22 mouse cellular contexts compared by ENCODE assay signal in genomic region chr3:52794218-52794617, GRCm38 (mm10).
A peak's percentile ranks its signal among the peaks of the same experiment; 100 is the strongest.
DNase-seq lines count a peak whose midpoint lies in the region; ATAC-seq and TF ChIP-seq lines count a peak whose summit lies in the region.
"Had no signal": no experiment of that assay in that cellular context is flagged by ENCODE, and none has a peak within 500 bp of the region (broad histone marks: within the 10 kb centered on the region; RNA-seq: fewer than 3 reads in every experiment).

No protein-coding gene starts in this region.

- H3K4me2 ChIP-seq in embryonic facial prominence, embryonic 14.5 days (ENCODE audit: low read depth, low read length): no peak overlapping the region
- H3K4me2 ChIP-seq in myocyte (ENCODE audit: low read depth): no peak overlapping the region

- H3K27ac ChIP-seq in embryonic facial prominence, embryonic 14.5 days (replicated peaks; ENCODE audit: low read depth, low read length): no peak overlapping the region
- H3K27ac ChIP-seq in embryonic facial prominence, embryonic 10.5 days (replicated peaks): no peak overlapping the region
- H3K27ac ChIP-seq in heart, embryonic 10.5 days: no peak overlapping the region

- H3ac ChIP-seq in myocyte (ENCODE audit: control insufficient read depth, insufficient read length): no peak overlapping the region

- H3K4me1 ChIP-seq in embryonic facial prominence, embryonic 14.5 days (ENCODE audit: control insufficient read depth, insufficient read depth, low read length): no peaks in the 10 kb centered on the region
- H3K4me1 ChIP-seq in embryonic facial prominence, embryonic 10.5 days: no peaks in the 10 kb centered on the region
- H3K4me1 ChIP-seq in heart, embryonic 10.5 days: no peaks in the 10 kb centered on the region

- H3K36me3 ChIP-seq in embryonic facial prominence, embryonic 14.5 days (ENCODE audit: control insufficient read depth, insufficient read depth, low read length): no peaks in the 10 kb centered on the region
- no peaks in the 10 kb centered on the region for H3K36me3 ChIP-seq in embryonic facial prominence, embryonic 10.5 days (replicated peaks)
- H3K36me3 ChIP-seq in heart, embryonic 10.5 days: no peaks in the 10 kb centered on the region
- H3K36me3 ChIP-seq in myocyte (ENCODE audit: control insufficient read depth, insufficient read depth): no peaks in the 10 kb centered on the region
- H3K36me3 ChIP-seq: G1E had no signal

- H3K79me2 ChIP-seq in myocyte (ENCODE audit: control insufficient read depth, insufficient read depth): no peaks in the 10 kb centered on the region

- no peak overlapping the region for H3K4me3 ChIP-seq in embryonic facial prominence, embryonic 14.5 days (ENCODE audit: low read depth, low read length)
- no peak overlapping the region for H3K4me3 ChIP-seq in embryonic facial prominence, embryonic 10.5 days
- no peak overlapping the region for H3K4me3 ChIP-seq in heart, embryonic 10.5 days
- no peak overlapping the region for H3K4me3 ChIP-seq in myocyte

- intact Hi-C loops in left cerebral cortex, postnatal 4 days (cut with DNase I): no loop called here
- intact Hi-C loops in left cerebral cortex, postnatal 36 days (cut with DNase I): no loop called here

- no peaks in the 10 kb centered on the region for H3K27me3 ChIP-seq in embryonic facial prominence, embryonic 14.5 days (replicated peaks; ENCODE audit: control insufficient read depth, insufficient read depth, low read length)
- no peaks in the 10 kb centered on the region for H3K27me3 ChIP-seq in embryonic facial prominence, embryonic 10.5 days (replicated peaks; ENCODE audit: low read depth, poor library complexity, severe bottlenecking)
- no peaks in the 10 kb centered on the region for H3K27me3 ChIP-seq in heart, embryonic 10.5 days (ENCODE audit: insufficient read depth, poor library complexity, severe bottlenecking)
- H3K27me3 ChIP-seq in myocyte (ENCODE audit: control insufficient read depth, insufficient read depth, insufficient read length): no peaks in the 10 kb centered on the region
- H3K27me3 ChIP-seq: CH12.LX had no signal

- no peaks in the 10 kb centered on the region for H3K9me3 ChIP-seq in embryonic facial prominence, embryonic 14.5 days (ENCODE audit: control insufficient read depth, low read length)
- no peaks in the 10 kb centered on the region for H3K9me3 ChIP-seq in embryonic facial prominence, embryonic 10.5 days
- H3K9me3 ChIP-seq in heart, embryonic 10.5 days: no peaks in the 10 kb centered on the region

- WGBS in embryonic facial prominence, embryonic 14.5 days: 73% methylated on average over 3 of the region's 3 CpGs
- WGBS in embryonic facial prominence, embryonic 10.5 days: 83% methylated on average over 3 of the region's 3 CpGs
- 68% methylated on average over 3 of the region's 3 CpGs for WGBS in heart, embryonic 10.5 days

- peak; percentile 29 for DNase-seq in embryonic facial prominence, embryonic 14.5 days (ENCODE audit: low spot score)
- no peak for DNase-seq in embryonic facial prominence, embryonic 10.5 days (ENCODE audit: low spot score)
- DNase-seq in heart, embryonic 10.5 days (ENCODE audit: low spot score): peak; percentile 24
- no peak for DNase-seq in heart, adult 11 months
- peak; percentile 8 for DNase-seq in left cerebral cortex, postnatal 4 days
- DNase-seq in left cerebral cortex, postnatal 36 days (ENCODE audit: low spot score in 2 of 2): no peak
- no peak for DNase-seq in frontal cortex, postnatal 10 days (ENCODE audit: low spot score in 2 of 2)
- DNase-seq: adrenal gland, adult 2 months; adrenal gland, adult 8-10 months; adrenal gland, postnatal 10 days; adrenal gland, postnatal 14 days; adrenal gland, postnatal 25 days; adrenal gland, postnatal 36 days; B cell, adult 2 months; cerebellum, adult 11 months; cerebellum, adult 11-12 months had no signal

- H3K9ac ChIP-seq in embryonic facial prominence, embryonic 14.5 days (ENCODE audit: low read depth, low read length): no peak overlapping the region

- TF ChIP-seq POLR2A in myocyte (IDR thresholded peaks at IDR 0.05; ENCODE audit: insufficient read length, low read depth): no peak

- ATAC-seq in embryonic facial prominence, embryonic 14.5 days (ENCODE audit: low read depth): no peak
- ATAC-seq: activated CD4-positive, CD25-positive, alpha-beta regulatory T cell, adult 4 months; CD4-positive, CD25-positive, alpha-beta regulatory T cell, adult 4 months; Patski had no signal

TF ChIP-seq in myocyte, 11 proteins besides CTCF, POLR2A, EP300 and RAD21:
- TF ChIP-seq MYOG (IDR thresholded peaks at IDR 0.05; ENCODE audit: control insufficient read depth in 1 of 3, insufficient read depth in 1 of 3, insufficient read length in 2 of 3, low read depth in 2 of 3): peak; percentile 56 to 86 (median 73)
- no peak for TF ChIP-seq REST (IDR thresholded peaks at IDR 0.05; ENCODE audit: insufficient read depth, insufficient read length)
- TF ChIP-seq MYOD1 (IDR thresholded peaks at IDR 0.05; ENCODE audit: control insufficient read depth in 1 of 3, insufficient read length in 2 of 3, low read depth in 2 of 3): peak in 2 of 3 experiments; percentile 78 to 83
- peak; percentile 37 for TF ChIP-seq TCF12 (IDR thresholded peaks at IDR 0.05; ENCODE audit: insufficient read depth, poor library complexity, severe bottlenecking)

Comparison
In these comparisons a context has a peak if more than half of its experiments do, and no peak if none do; other contexts are left out.
1. DNase-seq: peak in embryonic facial prominence, embryonic 14.5 days (single experiment), heart, embryonic 10.5 days (single experiment) and left cerebral cortex, postnatal 4 days (single experiment); none in embryonic facial prominence, embryonic 10.5 days (single experiment), heart, adult 11 months (single experiment), left cerebral cortex, postnatal 36 days (0 of 2) and frontal cortex, postnatal 10 days (0 of 2).